ENCODE assay signal across 14 mouse cellular contexts in the genomic region with DNA sequence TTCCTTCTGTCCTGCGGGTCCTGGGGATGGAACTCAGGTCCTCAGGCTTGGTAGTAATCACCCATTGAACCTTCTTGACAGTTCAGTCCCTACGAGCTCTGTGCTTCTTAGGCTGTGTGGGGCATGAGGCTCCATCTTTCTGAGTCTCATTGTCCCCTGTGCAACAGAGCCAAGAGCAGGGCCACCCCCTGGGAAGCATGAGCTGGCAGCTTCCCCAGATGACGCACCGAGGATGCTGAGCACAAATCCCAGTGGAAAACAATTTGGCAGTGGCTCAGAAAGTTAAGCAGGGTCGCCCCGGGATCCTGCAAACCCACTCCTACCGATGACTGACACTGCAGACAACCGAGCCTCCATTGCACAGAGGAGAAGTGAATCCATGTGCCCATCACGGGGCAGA. TPM values are rescaled to one million over a fixed set of nuclear protein-coding genes. Genes with fewer than 3 reads are reported as not detected.
DNase-seq lines count a peak whose midpoint lies in the region; ATAC-seq lines count a peak whose summit lies in the region.
"Had no signal": no experiment of that assay in that cellular context is flagged by ENCODE, and none has a peak within 500 bp of the region (broad histone marks: within the 10 kb centered on the region; RNA-seq: fewer than 3 reads in every experiment).

No protein-coding gene starts in this region.

- peak; percentile 48; the same call in 1 of the 2 replicates for ATAC-seq in hindbrain, embryonic 14.5 days (ENCODE audit: low FRiP score)
- ATAC-seq in hindbrain, embryonic 12.5 days (ENCODE audit: low FRiP score), result no peak
- peak; percentile 27; the same call in 1 of the 2 replicates for ATAC-seq in midbrain, embryonic 13.5 days
- ATAC-seq: liver, postnatal 0 days had no signal

- WGBS in hindbrain, embryonic 14.5 days, result 48% methylated on average over 9 of the region's 9 CpGs
- WGBS in hindbrain, embryonic 12.5 days, result 59% methylated on average over 9 of the region's 9 CpGs
- WGBS in midbrain, embryonic 13.5 days, result 53% methylated on average over 9 of the region's 9 CpGs
- 75% methylated on average over 9 of the region's 9 CpGs for WGBS in midbrain, embryonic 10.5 days

- no peak overlapping the region for H3K4me3 ChIP-seq in hindbrain, embryonic 14.5 days (replicated peaks; ENCODE audit: low read length)
- H3K4me3 ChIP-seq in hindbrain, embryonic 12.5 days, result no peak overlapping the region
- H3K4me3 ChIP-seq in midbrain, embryonic 13.5 days (replicated peaks), result no peak overlapping the region
- no peak overlapping the region for H3K4me3 ChIP-seq in midbrain, embryonic 10.5 days
- H3K4me3 ChIP-seq: midbrain, embryonic 12.5 days; neural tube, embryonic 15.5 days had no signal

- no peak overlapping the region for H3K4me2 ChIP-seq in hindbrain, embryonic 14.5 days (replicated peaks)
- H3K4me2 ChIP-seq in hindbrain, embryonic 12.5 days (replicated peaks), result no peak overlapping the region
- H3K4me2 ChIP-seq in midbrain, embryonic 13.5 days (replicated peaks), result no peak overlapping the region
- H3K4me2 ChIP-seq: midbrain, embryonic 12.5 days; neural tube, embryonic 15.5 days had no signal

- 0 out of 2 replicates have a peak, but pooled peaks cover 5% of the 10 kb centered on the region for H3K4me1 ChIP-seq in hindbrain, embryonic 14.5 days (replicated peaks; ENCODE audit: control insufficient read depth, insufficient read depth, low read length)
- no peaks in the 10 kb centered on the region for H3K4me1 ChIP-seq in hindbrain, embryonic 12.5 days
- peaks cover 7% of the 10 kb centered on the region for H3K4me1 ChIP-seq in midbrain, embryonic 13.5 days (replicated peaks)
- no peaks in the 10 kb centered on the region for H3K4me1 ChIP-seq in midbrain, embryonic 10.5 days
- H3K4me1 ChIP-seq: midbrain, embryonic 12.5 days had no signal

- H3K9ac ChIP-seq in hindbrain, embryonic 14.5 days, result no peak overlapping the region
- no peak overlapping the region for H3K9ac ChIP-seq in hindbrain, embryonic 12.5 days
- no peak overlapping the region for H3K9ac ChIP-seq in midbrain, embryonic 13.5 days (replicated peaks)
- H3K9ac ChIP-seq: liver, postnatal 0 days; midbrain, embryonic 12.5 days; neural tube, embryonic 15.5 days had no signal

- no peaks in the 10 kb centered on the region for H3K36me3 ChIP-seq in hindbrain, embryonic 14.5 days (replicated peaks; ENCODE audit: control insufficient read depth, insufficient read depth)
- no peaks in the 10 kb centered on the region for H3K36me3 ChIP-seq in hindbrain, embryonic 12.5 days
- no peaks in the 10 kb centered on the region for H3K36me3 ChIP-seq in midbrain, embryonic 13.5 days
- no peaks in the 10 kb centered on the region for H3K36me3 ChIP-seq in midbrain, embryonic 10.5 days
- H3K36me3 ChIP-seq: midbrain, embryonic 12.5 days; neural tube, embryonic 15.5 days had no signal

- DNase-seq in cerebellum, postnatal 10 days, result peak; percentile 36 to 55
- DNase-seq in cerebellum, adult 8-10 months, result no peak
- DNase-seq in hindbrain, embryonic 14.5 days (ENCODE audit: low spot score), result peak; percentile 68
- no peak for DNase-seq in midbrain, embryonic 10.5 days (ENCODE audit: low spot score)
- DNase-seq in adipocyte (ENCODE audit: low spot score), result peak; percentile 22
- no peak for DNase-seq in layer of hippocampus, adult 8-10 months (ENCODE audit: low spot score in 2 of 2)
- DNase-seq: cerebellum, adult 11-12 months; kidney, adult 11 months; liver, postnatal 0 days; right cerebral cortex, adult 18-20 months had no signal

- no peak overlapping the region for H3K27ac ChIP-seq in hindbrain, embryonic 14.5 days
- no peak overlapping the region for H3K27ac ChIP-seq in hindbrain, embryonic 12.5 days
- no peak overlapping the region for H3K27ac ChIP-seq in midbrain, embryonic 13.5 days
- no peak overlapping the region for H3K27ac ChIP-seq in midbrain, embryonic 10.5 days (replicated peaks)
- H3K27ac ChIP-seq: midbrain, embryonic 12.5 days; neural tube, embryonic 15.5 days had no signal

- H3K9me3 ChIP-seq in hindbrain, embryonic 14.5 days (ENCODE audit: control insufficient read depth, low read length), result no peaks in the 10 kb centered on the region
- H3K9me3 ChIP-seq in hindbrain, embryonic 12.5 days (replicated peaks), result no peaks in the 10 kb centered on the region
- 0 out of 2 replicates have a peak, but pooled peaks cover 3% of the 10 kb centered on the region for H3K9me3 ChIP-seq in midbrain, embryonic 13.5 days
- H3K9me3 ChIP-seq in midbrain, embryonic 10.5 days (replicated peaks), result no peaks in the 10 kb centered on the region
- H3K9me3 ChIP-seq: neural tube, embryonic 15.5 days had no signal

- no peaks in the 10 kb centered on the region for H3K27me3 ChIP-seq in hindbrain, embryonic 14.5 days (ENCODE audit: control insufficient read depth, insufficient read depth, low read length)
- H3K27me3 ChIP-seq in hindbrain, embryonic 12.5 days, result no peaks in the 10 kb centered on the region
- no peaks in the 10 kb centered on the region for H3K27me3 ChIP-seq in midbrain, embryonic 13.5 days
- no peaks in the 10 kb centered on the region for H3K27me3 ChIP-seq in midbrain, embryonic 10.5 days (ENCODE audit: low read depth, poor library complexity, severe bottlenecking)
- H3K27me3 ChIP-seq: midbrain, embryonic 12.5 days; neural tube, embryonic 15.5 days had no signal

RNA-seq across cellular contexts. Expression of a gene that starts 24.4 kb away (rescaled TPM):
- polyA plus RNA-seq in hindbrain, embryonic 14.5 days (2014; fragmentation: Nextera tagmentation; extraction: Ambion mirVana), result 48.4 and 52.2 TPM in 2 replicates
- 64.8 and 68.1 TPM in 2 replicates for polyA plus RNA-seq in hindbrain, embryonic 12.5 days (2016; fragmentation: Nextera tagmentation; extraction: Ambion mirVana)
- polyA plus RNA-seq in midbrain, embryonic 13.5 days (2015; fragmentation: Nextera tagmentation; extraction: Ambion mirVana), result 36.2 and 36.3 TPM in 2 replicates
- 19.7 and 24.7 TPM in 2 replicates for polyA plus RNA-seq in midbrain, embryonic 10.5 days (2016; fragmentation: Nextera tagmentation; extraction: Ambion mirVana)
- 10 to 100 TPM; 87.5 to 90.5 (median 89.7) TPM for total RNA-seq in layer of hippocampus, adult 8-10 months (2022)

Comparison
In these comparisons a context has a peak if more than half of its experiments do, and no peak if none do; other contexts are left out.
1. DNase-seq: peak in cerebellum, postnatal 10 days (2 of 2), hindbrain, embryonic 14.5 days (single experiment) and adipocyte (single experiment); none in cerebellum, adult 8-10 months (single experiment), midbrain, embryonic 10.5 days (single experiment) and layer of hippocampus, adult 8-10 months (0 of 2).